Mouse (Mus musculus): ENCODE measurements at regions not wholly inside any gene's neighbourhood (a gene's known extent, or its start where the extent isn't known, plus 50 kb on each side); places are given as distances from the start of the nearest gene placed in this dataset.

DNA sequence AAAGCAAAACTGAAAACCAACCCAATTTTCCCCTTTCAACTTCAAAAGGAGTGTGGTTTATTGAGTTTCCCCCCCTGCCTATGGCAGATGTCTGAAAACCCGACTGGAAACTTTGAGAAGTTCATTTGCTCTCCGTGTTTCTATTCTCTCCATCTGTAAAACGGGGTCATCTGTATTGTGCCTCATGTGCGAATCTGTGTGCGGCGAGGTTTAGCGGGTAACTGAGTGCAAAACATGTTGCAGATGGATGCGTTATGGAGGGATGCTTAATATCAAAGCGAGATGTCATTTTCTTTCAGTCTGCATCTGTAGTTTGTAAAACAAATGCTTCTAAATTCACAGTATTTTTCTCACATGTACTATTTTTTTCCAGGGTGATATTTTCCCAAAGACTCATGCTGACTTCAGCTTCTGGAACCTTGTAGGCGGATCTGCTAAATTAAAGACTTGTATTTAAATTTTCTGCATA, 95.7 kb upstream of the Trp63 start:
- Histone ChIP-seq H3K4me3 (no peak overlapping the region), H3K79me2 (ENCODE audit: control insufficient read depth, insufficient read depth) (no peaks in the 10 kb centered on the region), H3ac (ENCODE audit: control insufficient read depth, insufficient read length) (no peak overlapping the region), H3K36me3 (ENCODE audit: control insufficient read depth, insufficient read depth) (no peaks in the 10 kb centered on the region), H3K4me2 (ENCODE audit: low read depth) (no peak overlapping the region), H3K27me3 (ENCODE audit: control insufficient read depth, insufficient read depth, insufficient read length) (no peaks in the 10 kb centered on the region)
- no peak for TF ChIP-seq MYOD1 (IDR thresholded peaks at IDR 0.05; ENCODE audit: control insufficient read depth in 1 of 3, insufficient read length in 2 of 3, low read depth in 2 of 3)
- no peak for TF ChIP-seq MAX (IDR thresholded peaks at IDR 0.05; ENCODE audit: low read depth)
- TF ChIP-seq MYOG (IDR thresholded peaks at IDR 0.05; ENCODE audit: control insufficient read depth in 1 of 3, insufficient read depth in 1 of 3, insufficient read length in 2 of 3, low read depth in 2 of 3): no peak
- TF ChIP-seq POLR2AphosphoS2 (IDR thresholded peaks at IDR 0.05; ENCODE audit: insufficient read length, low read depth): no peak
- TF ChIP-seq REST (IDR thresholded peaks at IDR 0.05; ENCODE audit: insufficient read depth, insufficient read length): no peak
- TF ChIP-seq CEBPB (IDR thresholded peaks at IDR 0.05; ENCODE audit: insufficient read depth, poor library complexity, severe bottlenecking): no peak
- no peak for TF ChIP-seq USF1 (IDR thresholded peaks at IDR 0.05; ENCODE audit: low read depth)
- no peak for TF ChIP-seq POLR2A (IDR thresholded peaks at IDR 0.05; ENCODE audit: insufficient read length, low read depth)
- TF ChIP-seq SRF (IDR thresholded peaks at IDR 0.05; ENCODE audit: control insufficient read depth, insufficient read length, low read depth): no peak
- TF ChIP-seq TCF12 (IDR thresholded peaks at IDR 0.05; ENCODE audit: insufficient read depth, poor library complexity, severe bottlenecking): no peak
- no peak for TF ChIP-seq E2F4 (IDR thresholded peaks at IDR 0.05; ENCODE audit: insufficient read depth)
- no peak for TF ChIP-seq TCF3 (IDR thresholded peaks at IDR 0.05; ENCODE audit: insufficient read length, low read depth)

DNA sequence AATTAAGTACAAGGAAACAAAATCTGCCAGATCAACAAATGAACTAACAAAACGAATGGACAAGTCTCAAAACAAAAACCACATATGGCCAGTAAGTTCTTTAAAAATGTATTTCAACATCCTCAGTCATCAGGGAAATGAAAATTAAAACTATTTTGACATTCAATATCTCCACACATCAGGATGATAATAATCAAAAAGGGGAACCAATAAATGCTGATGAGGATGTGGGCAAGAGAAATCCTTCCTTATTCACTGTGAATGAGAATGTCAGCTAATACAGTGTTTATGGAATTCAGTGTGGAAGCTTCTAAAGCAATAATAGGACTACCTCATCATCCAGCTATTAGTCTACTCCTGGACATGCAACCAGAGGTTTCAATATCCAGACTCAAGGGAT, 86.1 kb upstream of the Trp63 start:
- no peak for TF ChIP-seq POLR2AphosphoS2 (IDR thresholded peaks at IDR 0.05; ENCODE audit: insufficient read length, low read depth)
- no peak for TF ChIP-seq SRF (IDR thresholded peaks at IDR 0.05; ENCODE audit: control insufficient read depth, insufficient read length, low read depth)
- no peak for TF ChIP-seq MYOD1 (IDR thresholded peaks at IDR 0.05; ENCODE audit: control insufficient read depth in 1 of 3, insufficient read length in 2 of 3, low read depth in 2 of 3)
- TF ChIP-seq POLR2A (IDR thresholded peaks at IDR 0.05; ENCODE audit: insufficient read length, low read depth): no peak
- TF ChIP-seq USF1 (IDR thresholded peaks at IDR 0.05; ENCODE audit: low read depth): no peak
- no peak for TF ChIP-seq E2F4 (IDR thresholded peaks at IDR 0.05; ENCODE audit: insufficient read depth)
- TF ChIP-seq REST (IDR thresholded peaks at IDR 0.05; ENCODE audit: insufficient read depth, insufficient read length): no peak
- no peak for TF ChIP-seq MYOG (IDR thresholded peaks at IDR 0.05; ENCODE audit: control insufficient read depth in 1 of 3, insufficient read depth in 1 of 3, insufficient read length in 2 of 3, low read depth in 2 of 3)
- TF ChIP-seq TCF12 (IDR thresholded peaks at IDR 0.05; ENCODE audit: insufficient read depth, poor library complexity, severe bottlenecking): no peak
- no peak for TF ChIP-seq CEBPB (IDR thresholded peaks at IDR 0.05; ENCODE audit: insufficient read depth, poor library complexity, severe bottlenecking)
- no peak for TF ChIP-seq MAX (IDR thresholded peaks at IDR 0.05; ENCODE audit: low read depth)
- TF ChIP-seq TCF3 (IDR thresholded peaks at IDR 0.05; ENCODE audit: insufficient read length, low read depth): no peak
- Histone ChIP-seq H3ac (ENCODE audit: control insufficient read depth, insufficient read length) (no peak overlapping the region), H3K36me3 (ENCODE audit: control insufficient read depth, insufficient read depth) (no peaks in the 10 kb centered on the region), H3K27me3 (ENCODE audit: control insufficient read depth, insufficient read depth, insufficient read length) (no peaks in the 10 kb centered on the region), H3K79me2 (ENCODE audit: control insufficient read depth, insufficient read depth) (no peaks in the 10 kb centered on the region), H3K4me2 (ENCODE audit: low read depth) (no peak overlapping the region), H3K4me3 (no peak overlapping the region)

DNA sequence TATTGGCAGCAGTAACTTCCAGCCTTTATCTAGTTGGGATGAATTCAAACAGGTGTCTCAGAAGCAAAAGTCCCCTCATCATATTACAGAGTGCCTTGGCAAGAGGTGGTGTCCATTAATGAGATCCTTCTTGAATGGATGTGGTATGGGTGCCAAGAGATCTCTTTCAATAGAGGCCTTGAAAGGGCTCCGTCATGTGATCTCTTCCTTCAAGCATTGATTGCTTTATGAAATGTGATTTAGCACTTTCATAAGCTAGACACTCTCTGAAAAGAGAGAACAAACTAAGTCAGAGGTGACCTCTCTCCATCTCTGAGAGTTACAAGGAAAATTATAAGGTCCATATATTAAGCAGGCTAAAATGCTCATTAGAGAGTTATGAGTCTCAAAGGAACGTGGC, 80.4 kb upstream of the Trp63 start:
- H3K4me2 ChIP-seq (ENCODE audit: low read depth): no peak overlapping the region
- H3K27me3 ChIP-seq (ENCODE audit: control insufficient read depth, insufficient read depth, insufficient read length): no peaks in the 10 kb centered on the region
- TF ChIP-seq MAX (IDR thresholded peaks at IDR 0.05; ENCODE audit: low read depth) (no peak), TCF3 (IDR thresholded peaks at IDR 0.05; ENCODE audit: insufficient read length, low read depth) (no peak), MYOD1 (IDR thresholded peaks at IDR 0.05; ENCODE audit: control insufficient read depth in 1 of 3, insufficient read length in 2 of 3, low read depth in 2 of 3) (peak in 1 of 3 experiments; percentile 31), TCF12 (IDR thresholded peaks at IDR 0.05; ENCODE audit: insufficient read depth, poor library complexity, severe bottlenecking) (no peak), MYOG (IDR thresholded peaks at IDR 0.05; ENCODE audit: control insufficient read depth in 1 of 3, insufficient read depth in 1 of 3, insufficient read length in 2 of 3, low read depth in 2 of 3) (no peak), REST (IDR thresholded peaks at IDR 0.05; ENCODE audit: insufficient read depth, insufficient read length) (no peak), SRF (IDR thresholded peaks at IDR 0.05; ENCODE audit: control insufficient read depth, insufficient read length, low read depth) (no peak), CEBPB (IDR thresholded peaks at IDR 0.05; ENCODE audit: insufficient read depth, poor library complexity, severe bottlenecking) (no peak), USF1 (IDR thresholded peaks at IDR 0.05; ENCODE audit: low read depth) (peak; percentile 77), POLR2AphosphoS2 (IDR thresholded peaks at IDR 0.05; ENCODE audit: insufficient read length, low read depth) (no peak), POLR2A (IDR thresholded peaks at IDR 0.05; ENCODE audit: insufficient read length, low read depth) (no peak), E2F4 (IDR thresholded peaks at IDR 0.05; ENCODE audit: insufficient read depth) (no peak)
- no peak overlapping the region for H3ac ChIP-seq (ENCODE audit: control insufficient read depth, insufficient read length)
- no peaks in the 10 kb centered on the region for H3K36me3 ChIP-seq (ENCODE audit: control insufficient read depth, insufficient read depth)
- H3K79me2 ChIP-seq (ENCODE audit: control insufficient read depth, insufficient read depth): no peaks in the 10 kb centered on the region
- no peak overlapping the region for H3K4me3 ChIP-seq

DNA sequence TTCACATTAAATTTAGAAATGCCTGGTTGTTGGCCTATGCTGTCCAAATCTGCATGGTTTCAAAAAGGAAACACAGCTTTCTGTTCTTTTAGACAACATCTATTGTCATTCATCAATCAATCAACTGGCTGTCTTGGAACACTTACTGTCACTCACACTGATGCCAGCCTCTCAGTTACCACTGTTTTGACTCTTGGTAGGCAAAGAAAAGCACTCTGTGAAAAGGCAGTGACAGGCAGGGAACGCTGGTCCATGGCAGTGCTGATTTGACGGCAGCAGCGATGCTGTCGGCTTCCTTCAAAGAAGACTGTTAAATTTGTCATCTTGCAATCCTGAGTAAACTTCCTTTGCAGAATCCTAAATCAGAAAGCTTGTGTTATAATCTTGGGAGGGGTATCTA, 68.3 kb upstream of the Trp63 start:
- Histone ChIP-seq H3K79me2 (ENCODE audit: control insufficient read depth, insufficient read depth) (no peaks in the 10 kb centered on the region), H3K36me3 (ENCODE audit: control insufficient read depth, insufficient read depth) (no peaks in the 10 kb centered on the region), H3K4me3 (no peak overlapping the region), H3K4me2 (ENCODE audit: low read depth) (no peak overlapping the region), H3K27me3 (ENCODE audit: control insufficient read depth, insufficient read depth, insufficient read length) (no peaks in the 10 kb centered on the region), H3ac (ENCODE audit: control insufficient read depth, insufficient read length) (no peak overlapping the region)
- TF ChIP-seq REST (IDR thresholded peaks at IDR 0.05; ENCODE audit: insufficient read depth, insufficient read length): no peak
- no peak for TF ChIP-seq POLR2AphosphoS2 (IDR thresholded peaks at IDR 0.05; ENCODE audit: insufficient read length, low read depth)
- no peak for TF ChIP-seq TCF3 (IDR thresholded peaks at IDR 0.05; ENCODE audit: insufficient read length, low read depth)
- no peak for TF ChIP-seq MYOD1 (IDR thresholded peaks at IDR 0.05; ENCODE audit: control insufficient read depth in 1 of 3, insufficient read length in 2 of 3, low read depth in 2 of 3)
- TF ChIP-seq SRF (IDR thresholded peaks at IDR 0.05; ENCODE audit: control insufficient read depth, insufficient read length, low read depth): no peak
- TF ChIP-seq E2F4 (IDR thresholded peaks at IDR 0.05; ENCODE audit: insufficient read depth): no peak
- TF ChIP-seq TCF12 (IDR thresholded peaks at IDR 0.05; ENCODE audit: insufficient read depth, poor library complexity, severe bottlenecking): no peak
- TF ChIP-seq MYOG (IDR thresholded peaks at IDR 0.05; ENCODE audit: control insufficient read depth in 1 of 3, insufficient read depth in 1 of 3, insufficient read length in 2 of 3, low read depth in 2 of 3): no peak
- TF ChIP-seq CEBPB (IDR thresholded peaks at IDR 0.05; ENCODE audit: insufficient read depth, poor library complexity, severe bottlenecking): no peak
- TF ChIP-seq USF1 (IDR thresholded peaks at IDR 0.05; ENCODE audit: low read depth): no peak
- no peak for TF ChIP-seq MAX (IDR thresholded peaks at IDR 0.05; ENCODE audit: low read depth)
- no peak for TF ChIP-seq POLR2A (IDR thresholded peaks at IDR 0.05; ENCODE audit: insufficient read length, low read depth)
